Mouse (Mus musculus) E14TG2a.4 (cell line): ENCODE measurements around the gene Kcnmb4.

Experiments
- CTCF ChIP-seq: conservative IDR thresholded peaks from 2 replicates; pipeline ENCODE4 v1.5.1; 2014; ENCODE audit warnings: low read length
- NANOG ChIP-seq: IDR thresholded peaks from 2 replicates; pipeline ENCODE4 v1.6.1; 2014; ENCODE audit warnings: borderline replicate concordance, low read length, mixed read lengths

GRCm38 (mm10) chr10:116374111-116374510 is 99.6 kb downstream of the Kcnmb4 start:
- no peak for TF ChIP-seq CTCF
- no peak for TF ChIP-seq NANOG
